Mouse (Mus musculus) olfactory bulb, adult 2 months (tissue): Measurements from ENCODE around the gene Trub2.

ENCODE experiments used
- CTCF ChIP-seq: fragments of 200-500 bp; IDR thresholded peaks from 2 replicates; pipeline ENCODE4 v1.5.1; 2012; ENCODE audit warnings: low read depth, mild to moderate bottlenecking, low read length, moderate library complexity; ENCODE audit not compliant: insufficient read depth
- POLR2A ChIP-seq: fragments of 200-500 bp; IDR thresholded peaks from 2 replicates; pipeline ENCODE4 v1.6.1; 2012; ENCODE audit warnings: mild to moderate bottlenecking, low read depth, low read length, moderate library complexity; ENCODE audit not compliant: insufficient read depth

DNA sequence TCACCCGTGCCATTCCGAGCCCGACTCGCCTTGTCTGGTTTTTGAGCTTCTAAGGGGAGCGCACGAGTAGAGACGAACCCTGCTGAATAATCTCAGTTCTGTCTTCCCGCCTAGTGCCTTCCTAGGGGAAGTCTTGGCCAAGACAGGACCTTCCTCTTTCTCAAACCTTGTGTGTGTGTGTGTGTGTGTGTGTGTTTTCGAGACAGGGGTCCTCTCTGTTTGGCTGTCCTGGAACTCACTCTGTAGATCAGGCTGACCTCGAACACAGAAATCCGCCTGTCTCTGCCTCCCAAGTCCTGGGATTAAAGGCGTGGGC is 39.4 kb upstream of the Trub2 start:
- TF ChIP-seq CTCF (no peak), POLR2A (no peak)
